Mouse (Mus musculus): ENCODE measurements around the gene Tulp2. TPM values are rescaled to one million over a fixed set of nuclear protein-coding genes. Genes with fewer than 3 reads are reported as not detected.

The Tulp2 gene
- polyA plus RNA-seq, 1 experiment from 2014 or later: 2.3 TPM

- Histone ChIP-seq H3K9me3 (ENCODE audit: control insufficient read depth, low read length) (no peaks in the 10 kb centered on the region), H3K4me1 (replicated peaks; ENCODE audit: control insufficient read depth, insufficient read depth, low read length) (0 out of 2 replicates have a peak, but pooled peaks cover 5% of the 10 kb centered on the region), H3K27me3 (replicated peaks; ENCODE audit: control insufficient read depth, insufficient read depth, low read length) (no peaks in the 10 kb centered on the region), H3K36me3 (ENCODE audit: control insufficient read depth, insufficient read depth, low read length) (peaks cover 56% of the 10 kb centered on the region), H3K4me2 (ENCODE audit: low read length) (no peak overlapping the region), H3K27ac (ENCODE audit: low read depth) (no peak overlapping the region), H3K9ac (ENCODE audit: low read length) (no peak overlapping the region), H3K4me3 (ENCODE audit: low read depth, low read length) (no peak overlapping the region)
- no peak for ATAC-seq (replicated peaks; ENCODE audit: low FRiP score, low TSS enrichment, low read depth)
- no peak for DNase-seq (ENCODE audit: low spot score)
These were observed 35.1 kb upstream of the Tulp2 start for GRCm38 (mm10) chr7:45446589-45446988.

- Histone ChIP-seq H3K4me1 (replicated peaks; ENCODE audit: control insufficient read depth, insufficient read depth, low read length) (0 out of 2 replicates have a peak, but pooled peaks cover 5% of the 10 kb centered on the region), H3K27me3 (replicated peaks; ENCODE audit: control insufficient read depth, insufficient read depth, low read length) (no peaks in the 10 kb centered on the region), H3K4me2 (ENCODE audit: low read length) (no peak overlapping the region), H3K9ac (ENCODE audit: low read length) (no peak overlapping the region), H3K36me3 (ENCODE audit: control insufficient read depth, insufficient read depth, low read length) (peaks cover 59% of the 10 kb centered on the region), H3K4me3 (ENCODE audit: low read depth, low read length) (no peak overlapping the region), H3K9me3 (ENCODE audit: control insufficient read depth, low read length) (no peaks in the 10 kb centered on the region), H3K27ac (ENCODE audit: low read depth) (no peak overlapping the region)
- DNase-seq (ENCODE audit: low spot score) (no peak), ATAC-seq (replicated peaks; ENCODE audit: low FRiP score, low TSS enrichment, low read depth) (no peak)
- WGBS: 31% methylated on average over 11 of the region's 11 CpGs
These were observed 34.2 kb upstream of the Tulp2 start for GRCm38 (mm10) chr7:45447325-45447990.

- no peaks in the 10 kb centered on the region for H3K27me3 ChIP-seq (replicated peaks; ENCODE audit: control insufficient read depth, insufficient read depth, low read length)
- ATAC-seq (replicated peaks; ENCODE audit: low FRiP score, low TSS enrichment, low read depth) (no peak), DNase-seq (ENCODE audit: low spot score) (no peak)
- H3K27ac ChIP-seq (ENCODE audit: low read depth): no peak overlapping the region
- 87% methylated on average over 1 of the region's 1 CpGs for WGBS
- 0 out of 2 replicates have a peak, but pooled peaks cover 5% of the 10 kb centered on the region for H3K4me1 ChIP-seq (replicated peaks; ENCODE audit: control insufficient read depth, insufficient read depth, low read length)
- no peak overlapping the region for H3K4me2 ChIP-seq (ENCODE audit: low read length)
- peaks cover 58% of the 10 kb centered on the region for H3K36me3 ChIP-seq (ENCODE audit: control insufficient read depth, insufficient read depth, low read length)
- no peak overlapping the region for H3K9ac ChIP-seq (ENCODE audit: low read length)
- no peaks in the 10 kb centered on the region for H3K9me3 ChIP-seq (ENCODE audit: control insufficient read depth, low read length)
- H3K4me3 ChIP-seq (ENCODE audit: low read depth, low read length): no peak overlapping the region
These were observed 31.7 kb upstream of the Tulp2 start for GRCm38 (mm10) chr7:45449974-45450373.

- DNase-seq (ENCODE audit: low spot score) (peak; percentile 93), ATAC-seq (replicated peaks; ENCODE audit: low FRiP score, low TSS enrichment, low read depth) (peak; percentile 70)
- no peak overlapping the region for H3K9ac ChIP-seq (ENCODE audit: low read length)
- H3K9me3 ChIP-seq (ENCODE audit: control insufficient read depth, low read length): no peaks in the 10 kb centered on the region
- WGBS: 53% methylated on average over 23 of the region's 23 CpGs
- H3K4me3 ChIP-seq (ENCODE audit: low read depth, low read length): no peak overlapping the region
- H3K36me3 ChIP-seq (ENCODE audit: control insufficient read depth, insufficient read depth, low read length): peaks cover 60% of the 10 kb centered on the region
- H3K4me1 ChIP-seq (replicated peaks; ENCODE audit: control insufficient read depth, insufficient read depth, low read length): 0 out of 2 replicates have a peak, but pooled peaks cover 5% of the 10 kb centered on the region
- H3K27me3 ChIP-seq (replicated peaks; ENCODE audit: control insufficient read depth, insufficient read depth, low read length): no peaks in the 10 kb centered on the region
- H3K4me2 ChIP-seq (ENCODE audit: low read length): no peak overlapping the region
- no peak overlapping the region for H3K27ac ChIP-seq (ENCODE audit: low read depth)
These were observed 30.2 kb upstream of the Tulp2 start for GRCm38 (mm10) chr7:45451344-45451982.

- Histone ChIP-seq H3K9ac (ENCODE audit: low read length) (no peak overlapping the region), H3K36me3 (ENCODE audit: control insufficient read depth, insufficient read depth, low read length) (peaks cover 62% of the 10 kb centered on the region), H3K9me3 (ENCODE audit: control insufficient read depth, low read length) (no peaks in the 10 kb centered on the region), H3K4me3 (ENCODE audit: low read depth, low read length) (no peak overlapping the region), H3K27me3 (replicated peaks; ENCODE audit: control insufficient read depth, insufficient read depth, low read length) (no peaks in the 10 kb centered on the region), H3K27ac (ENCODE audit: low read depth) (no peak overlapping the region), H3K4me1 (replicated peaks; ENCODE audit: control insufficient read depth, insufficient read depth, low read length) (peaks cover 16% of the 10 kb centered on the region), H3K4me2 (ENCODE audit: low read length) (no peak overlapping the region)
- 91% methylated on average over 15 of the region's 15 CpGs for WGBS
- ATAC-seq (replicated peaks; ENCODE audit: low FRiP score, low TSS enrichment, low read depth): no peak
- no peak for DNase-seq (ENCODE audit: low spot score)
These were observed 26.7 kb upstream of the Tulp2 start for GRCm38 (mm10) chr7:45454971-45455370.

GRCm38 (mm10) chr7:45455932-45456696, 25.6 kb upstream of the Tulp2 start:
- WGBS: 76% methylated on average over 13 of the region's 13 CpGs
- H3K4me3 ChIP-seq (ENCODE audit: low read depth, low read length): no peak overlapping the region
- H3K4me2 ChIP-seq (ENCODE audit: low read length): no peak overlapping the region
- no peak for ATAC-seq (replicated peaks; ENCODE audit: low FRiP score, low TSS enrichment, low read depth)
- H3K36me3 ChIP-seq (ENCODE audit: control insufficient read depth, insufficient read depth, low read length): peaks cover 58% of the 10 kb centered on the region
- peaks cover 27% of the 10 kb centered on the region for H3K4me1 ChIP-seq (replicated peaks; ENCODE audit: control insufficient read depth, insufficient read depth, low read length)
- no peaks in the 10 kb centered on the region for H3K27me3 ChIP-seq (replicated peaks; ENCODE audit: control insufficient read depth, insufficient read depth, low read length)
- DNase-seq (ENCODE audit: low spot score): no peak
- H3K9ac ChIP-seq (ENCODE audit: low read length): no peak overlapping the region
- no peak overlapping the region for H3K27ac ChIP-seq (ENCODE audit: low read depth)
- H3K9me3 ChIP-seq (ENCODE audit: control insufficient read depth, low read length): no peaks in the 10 kb centered on the region

- 51% methylated on average over 9 of the region's 9 CpGs for WGBS
- Histone ChIP-seq H3K27me3 (replicated peaks; ENCODE audit: control insufficient read depth, insufficient read depth, low read length) (no peaks in the 10 kb centered on the region), H3K4me2 (ENCODE audit: low read length) (0 out of 2 replicates have a peak overlapping the region, but pooled peaks have one; percentile 63), H3K4me1 (replicated peaks; ENCODE audit: control insufficient read depth, insufficient read depth, low read length) (peaks cover 32% of the 10 kb centered on the region), H3K27ac (ENCODE audit: low read depth) (no peak overlapping the region), H3K9me3 (ENCODE audit: control insufficient read depth, low read length) (no peaks in the 10 kb centered on the region), H3K9ac (ENCODE audit: low read length) (no peak overlapping the region), H3K36me3 (ENCODE audit: control insufficient read depth, insufficient read depth, low read length) (peaks cover 58% of the 10 kb centered on the region), H3K4me3 (ENCODE audit: low read depth, low read length) (0 out of 2 replicates have a peak overlapping the region, but pooled peaks have one; percentile 92)
- DNase-seq (ENCODE audit: low spot score) (no peak), ATAC-seq (replicated peaks; ENCODE audit: low FRiP score, low TSS enrichment, low read depth) (no peak)
These were observed 24.9 kb upstream of the Tulp2 start for GRCm38 (mm10) chr7:45456721-45457203.

- H3K4me1 ChIP-seq (replicated peaks; ENCODE audit: control insufficient read depth, insufficient read depth, low read length): peaks cover 37% of the 10 kb centered on the region
- no peaks in the 10 kb centered on the region for H3K27me3 ChIP-seq (replicated peaks; ENCODE audit: control insufficient read depth, insufficient read depth, low read length)
- no peaks in the 10 kb centered on the region for H3K9me3 ChIP-seq (ENCODE audit: control insufficient read depth, low read length)
- ATAC-seq (replicated peaks; ENCODE audit: low FRiP score, low TSS enrichment, low read depth) (no peak), DNase-seq (ENCODE audit: low spot score) (peak; percentile 69)
- H3K9ac ChIP-seq (ENCODE audit: low read length): peak overlapping the region; percentile 32; the same call in 1 of the 2 replicates
- H3K4me2 ChIP-seq (ENCODE audit: low read length): peak overlapping the region; percentile 63
- H3K27ac ChIP-seq (ENCODE audit: low read depth): no peak overlapping the region
- H3K4me3 ChIP-seq (ENCODE audit: low read depth, low read length): peak overlapping the region; percentile 92
- H3K36me3 ChIP-seq (ENCODE audit: control insufficient read depth, insufficient read depth, low read length): peaks cover 54% of the 10 kb centered on the region
- 50% methylated on average over 9 of the region's 10 CpGs for WGBS
These were observed 24.2 kb upstream of the Tulp2 start for GRCm38 (mm10) chr7:45457204-45458060.
